Mouse (Mus musculus): ENCODE data around the gene Arvcf.
A peak's percentile ranks its signal among the peaks of the same experiment; 100 is the strongest.

Gene Arvcf

GRCm38 (mm10) chr16:18433341-18433920 lies 85.4 kb downstream of the Arvcf start:
- no peak for DNase-seq

- no peak for DNase-seq
Observed at GRCm38 (mm10) chr16:18436128-18436527, 88.1 kb downstream of the Arvcf start.

GRCm38 (mm10) chr16:18443385-18443841 lies 95.4 kb downstream of the Arvcf start:
- DNase-seq = peak; percentile 97 to 99

- DNase-seq = no peak
Observed at GRCm38 (mm10) chr16:18447243-18447642, 99.3 kb downstream of the Arvcf start.

GRCm38 (mm10) chr16:18448104-18448503 lies 100.1 kb downstream of the Arvcf start:
- peak in 1 of 2 experiments; percentile 46 for DNase-seq

- no peak for DNase-seq
Observed at GRCm38 (mm10) chr16:18449005-18449404, 101.0 kb downstream of the Arvcf start.

- DNase-seq = peak; percentile 51 to 72
Observed at GRCm38 (mm10) chr16:18451486-18452181, 103.7 kb downstream of the Arvcf start.

GRCm38 (mm10) chr16:18452361-18452862 lies 104.4 kb downstream of the Arvcf start:
- no peak for DNase-seq

GRCm38 (mm10) chr16:18453846-18454245 lies 105.9 kb downstream of the Arvcf start:
- DNase-seq = peak; percentile 55 to 68

- DNase-seq = no peak
Observed at GRCm38 (mm10) chr16:18455407-18455806, 107.4 kb downstream of the Arvcf start.

Measured in kidney, postnatal 4 days (tissue).